In the genomic region with DNA sequence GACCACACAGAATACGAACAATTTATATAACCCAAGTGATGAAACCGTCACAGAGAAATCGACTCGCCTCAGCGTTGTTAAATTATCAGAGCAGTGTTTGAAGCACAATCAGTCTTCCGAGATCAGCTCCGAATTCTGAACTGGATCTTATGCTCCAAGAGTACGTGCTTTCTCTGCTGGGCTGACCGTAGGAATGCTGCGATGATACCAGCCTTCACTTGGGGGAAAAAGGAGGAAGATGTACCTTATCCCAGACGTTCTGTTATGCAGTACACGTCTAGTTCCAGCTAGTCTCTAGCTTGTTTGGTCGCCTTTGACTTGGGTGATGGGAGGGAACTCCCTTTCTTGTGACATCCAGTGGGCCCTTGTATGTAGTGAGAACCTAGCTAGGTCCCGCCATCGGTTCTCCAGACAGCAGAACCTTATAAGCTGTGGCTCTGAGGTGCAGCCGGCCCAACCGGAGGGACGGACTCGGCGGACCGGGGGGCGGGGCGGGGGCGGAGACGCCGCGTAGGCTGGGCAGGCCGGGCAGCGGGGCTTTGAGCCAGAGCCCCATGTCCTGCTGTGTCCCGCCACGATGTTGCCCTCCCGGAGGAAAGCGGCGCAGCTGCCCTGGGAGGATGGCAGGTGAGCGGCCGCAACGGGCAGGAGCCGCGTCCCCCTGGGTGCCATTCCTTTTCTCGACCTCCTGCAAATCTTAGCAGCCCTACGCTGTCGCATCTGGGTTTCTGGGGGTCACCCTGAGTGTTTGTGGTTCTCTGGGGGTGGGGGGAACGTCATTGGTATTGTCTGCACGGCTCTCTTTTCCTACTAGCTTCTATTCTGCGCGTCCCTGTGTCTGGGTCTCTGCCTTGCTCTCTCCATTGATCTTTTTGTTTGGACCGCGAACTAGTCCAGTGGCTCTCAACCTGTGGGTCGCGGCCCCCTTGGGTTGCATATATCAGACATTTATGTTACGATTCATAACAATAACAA, we compare ENCODE assay signal across 8 mouse cellular contexts. TPM values are rescaled to one million over a fixed set of nuclear protein-coding genes. Genes with fewer than 3 reads are reported as not detected.
A peak's percentile ranks its signal among the peaks of the same experiment; 100 is the strongest.
DNase-seq lines count a peak whose midpoint lies in the region; ATAC-seq and TF ChIP-seq lines count a peak whose summit lies in the region.

A gene (plus strand): TSS at position 331 of the 975 bp plus-strand sequence.

- DNase-seq in ES-CJ7 (ENCODE audit: low read depth, low spot score), result peak; percentile 71
- peak; percentile 84 for DNase-seq in cerebellum, adult 11-12 months
- DNase-seq in forebrain, postnatal 0 days, result peak; percentile 81
- peak; percentile 90 to 92 for DNase-seq in heart, postnatal 36 days
- peak; percentile 80 to 85 for DNase-seq in layer of hippocampus, adult 2 months (ENCODE audit: low spot score in 2 of 2)
- peak; percentile 86 for DNase-seq in lung, embryonic 14.5 days
- DNase-seq in thymus, adult 18-20 months, result peak; percentile 45 to 63

- H3K27ac ChIP-seq in forebrain, postnatal 0 days (ENCODE audit: low read depth, low read length), result peak within 1 kb of the TSS; percentile 81
- H3K27ac ChIP-seq in layer of hippocampus, adult 2 months, result peak within 1 kb of the TSS; percentile 91
- peak within 1 kb of the TSS; percentile 33; the same call in 1 of the 2 replicates for H3K27ac ChIP-seq in lung, embryonic 14.5 days (ENCODE audit: low read depth)

- H3K36me3 ChIP-seq in forebrain, postnatal 0 days (ENCODE audit: insufficient read depth), result peaks cover 43% of the 10 kb centered on the region
- peaks cover 37% of the 10 kb centered on the region for H3K36me3 ChIP-seq in lung, embryonic 14.5 days (ENCODE audit: insufficient read depth)

- WGBS in forebrain, postnatal 0 days, result 8% methylated on average over 49 of the region's 51 CpGs
- 7% methylated on average over 49 of the region's 51 CpGs for WGBS in lung, embryonic 14.5 days

- H3K4me3 ChIP-seq in forebrain, postnatal 0 days (ENCODE audit: low read depth, low read length), result peak within 1 kb of the TSS; percentile 91
- H3K4me3 ChIP-seq in layer of hippocampus, adult 2 months, result peak within 1 kb of the TSS; percentile 79
- peak within 1 kb of the TSS; percentile 89 for H3K4me3 ChIP-seq in lung, embryonic 14.5 days (ENCODE audit: low read depth, low read length)

- no peaks in the 10 kb centered on the region for H3K9me3 ChIP-seq in forebrain, postnatal 0 days (ENCODE audit: low read length)
- no peaks in the 10 kb centered on the region for H3K9me3 ChIP-seq in lung, embryonic 14.5 days (ENCODE audit: low read depth, low read length)

- peak; percentile 91 for ATAC-seq in forebrain, postnatal 0 days
- ATAC-seq in lung, embryonic 14.5 days (ENCODE audit: insufficient read depth), result peak; percentile 95
- peak; percentile 73 for ATAC-seq in neutrophil, adult 5-6 weeks (ENCODE audit: extremely low read depth, insufficient number of reproducible peaks, low FRiP score, poor library complexity, severe bottlenecking)

- intact Hi-C loops in heart, postnatal 36 days (cut with DNase I), result loop anchor here (5.0 kb wide), 1 partner anchor 362 kb away; no protein-coding TSS in a partner anchor

- peaks cover 6% of the 10 kb centered on the region; the same call in 1 of the 2 replicates for H3K4me1 ChIP-seq in forebrain, postnatal 0 days (ENCODE audit: insufficient read depth)
- H3K4me1 ChIP-seq in lung, embryonic 14.5 days (ENCODE audit: insufficient read depth), result no peaks in the 10 kb centered on the region; the same call in 1 of the 2 replicates

- H3K9ac ChIP-seq in forebrain, postnatal 0 days, result peak within 1 kb of the TSS; percentile 85
- peak within 1 kb of the TSS; percentile 81 for H3K9ac ChIP-seq in lung, embryonic 14.5 days

- no peak for TF ChIP-seq CTCF in forebrain, postnatal 0 days (IDR thresholded peaks at IDR 0.05; ENCODE audit: low read depth)
- no peak for TF ChIP-seq CTCF in layer of hippocampus, adult 2 months (conservative IDR thresholded peaks at IDR 0.05)
- TF ChIP-seq CTCF in lung, embryonic 14.5 days (IDR thresholded peaks at IDR 0.05; ENCODE audit: low read depth), result no peak

- no peaks in the 10 kb centered on the region for H3K27me3 ChIP-seq in forebrain, postnatal 0 days (ENCODE audit: insufficient read depth, low read length)
- H3K27me3 ChIP-seq in lung, embryonic 14.5 days (ENCODE audit: insufficient read depth, low read length), result no peaks in the 10 kb centered on the region

- H3K4me2 ChIP-seq in forebrain, postnatal 0 days (ENCODE audit: low read depth), result peak within 1 kb of the TSS; percentile 73
- peak within 1 kb of the TSS; percentile 74 for H3K4me2 ChIP-seq in lung, embryonic 14.5 days

RNA-seq across cellular contexts. Expression of the gene that starts here (rescaled TPM):
- total RNA-seq in forebrain, postnatal 0 days (2014; rRNA removed), result 57.6 and 63.1 TPM in 2 replicates
- 36.1 and 43.0 TPM in 2 replicates for polyA plus RNA-seq in forebrain, postnatal 0 days (2015; fragmentation: Nextera tagmentation; extraction: Ambion mirVana)
- total RNA-seq in heart, postnatal 36 days (2021), result 1 to 10 TPM; 9.0 to 9.7 TPM
- 10 to 100 TPM; 22.8 to 24.3 TPM for total RNA-seq in layer of hippocampus, adult 2 months (2021)
- polyA plus RNA-seq in lung, embryonic 14.5 days (2014; fragmentation: Nextera tagmentation; extraction: Ambion mirVana), result 16.3 and 22.1 TPM in 2 replicates
- 14.7 and 19.1 TPM in 2 replicates for total RNA-seq in neutrophil, adult 5-6 weeks (2017)

Comparison
In these comparisons a context has a peak if more than half of its experiments do, and no peak if none do; other contexts are left out.
1. Peak in every context shown above with its lines: DNase-seq, ATAC-seq, H3K4me3 ChIP-seq and H3K27ac ChIP-seq.
2. H3K27ac ChIP-seq: peak in every context shown above with its lines; median percentile 91 in layer of hippocampus, adult 2 months; 81 in forebrain, postnatal 0 days; 33 in lung, embryonic 14.5 days.